ENCODE assay signal across 7 mouse cellular contexts in genomic region chr5:107438353-107438752, GRCm38 (mm10). TPM values are rescaled to one million over a fixed set of nuclear protein-coding genes. Genes with fewer than 3 reads are reported as not detected.
DNase-seq lines count a peak whose midpoint lies in the region; ATAC-seq and TF ChIP-seq lines count a peak whose summit lies in the region.

No protein-coding gene starts in this region.

- no peaks in the 10 kb centered on the region for H3K27me3 ChIP-seq in spleen, adult 2 months (ENCODE audit: control insufficient read depth, insufficient read depth, low read length)
- H3K27me3 ChIP-seq in forebrain, embryonic 10.5 days (ENCODE audit: poor library complexity, severe bottlenecking): no peaks in the 10 kb centered on the region
- H3K27me3 ChIP-seq in limb, embryonic 15.5 days: no peaks in the 10 kb centered on the region
- no peaks in the 10 kb centered on the region for H3K27me3 ChIP-seq in stomach, embryonic 14.5 days (ENCODE audit: control insufficient read depth, insufficient read depth, low read length)

- peak overlapping the region; percentile 71 for H3K4me2 ChIP-seq in limb, embryonic 15.5 days
- H3K4me2 ChIP-seq in stomach, embryonic 14.5 days (replicated peaks; ENCODE audit: low read depth, low read length): peak overlapping the region; percentile 67

- ATAC-seq in limb, embryonic 15.5 days (ENCODE audit: insufficient number of reproducible peaks, low FRiP score, low TSS enrichment, low read depth): no peak
- ATAC-seq in stomach, embryonic 14.5 days (ENCODE audit: insufficient number of reproducible peaks, insufficient read depth, low FRiP score, low read depth): no peak

- 23% methylated on average over 7 of the region's 7 CpGs for WGBS in spleen, adult 2 months
- WGBS in forebrain, embryonic 10.5 days: 24% methylated on average over 7 of the region's 7 CpGs
- 15% methylated on average over 7 of the region's 7 CpGs for WGBS in limb, embryonic 15.5 days
- WGBS in stomach, embryonic 14.5 days: 18% methylated on average over 7 of the region's 7 CpGs

- H3K9ac ChIP-seq in limb, embryonic 15.5 days: peak overlapping the region; percentile 93
- H3K9ac ChIP-seq in stomach, embryonic 14.5 days (replicated peaks; ENCODE audit: low read depth, low read length): peak overlapping the region; percentile 89

- DNase-seq in spleen, adult 2 months (ENCODE audit: low read depth in 1 of 2, low spot score in 2 of 2): no peak
- no peak for DNase-seq in spleen, adult 18-20 months
- DNase-seq in forebrain, embryonic 10.5 days (ENCODE audit: extremely low spot score, low spot score): no peak
- DNase-seq in urinary bladder, adult 2 months (ENCODE audit: low spot score): no peak
- no peak for DNase-seq in embryo, embryonic 10.5 days (ENCODE audit: low spot score)

- peak overlapping the region; percentile 78 for H3K4me3 ChIP-seq in spleen, adult 2 months (ENCODE audit: extremely low read depth, insufficient read depth, insufficient read length)
- H3K4me3 ChIP-seq in forebrain, embryonic 10.5 days: peak overlapping the region; percentile 89
- H3K4me3 ChIP-seq in limb, embryonic 15.5 days: peak overlapping the region; percentile 97
- H3K4me3 ChIP-seq in stomach, embryonic 14.5 days (ENCODE audit: low read depth, low read length): peak overlapping the region; percentile 82

- peak overlapping the region; percentile 87 for H3K27ac ChIP-seq in spleen, adult 2 months (ENCODE audit: insufficient read depth, low read length)
- peak overlapping the region; percentile 98 for H3K27ac ChIP-seq in forebrain, embryonic 10.5 days
- peak overlapping the region; percentile 93 for H3K27ac ChIP-seq in limb, embryonic 15.5 days
- H3K27ac ChIP-seq in stomach, embryonic 14.5 days (ENCODE audit: low read length): peak overlapping the region; percentile 82; the same call in 1 of the 2 replicates

- H3K4me1 ChIP-seq in spleen, adult 2 months (ENCODE audit: control insufficient read depth, insufficient read depth, insufficient read length): no peaks in the 10 kb centered on the region; the same call in 1 of the 2 replicates
- peaks cover 16% of the 10 kb centered on the region for H3K4me1 ChIP-seq in forebrain, embryonic 10.5 days
- H3K4me1 ChIP-seq in limb, embryonic 15.5 days: peaks cover 6% of the 10 kb centered on the region; the same call in 1 of the 2 replicates
- no peaks in the 10 kb centered on the region; the same call in 1 of the 2 replicates for H3K4me1 ChIP-seq in stomach, embryonic 14.5 days (ENCODE audit: control insufficient read depth, insufficient read depth, low read length)

- no peaks in the 10 kb centered on the region for H3K9me3 ChIP-seq in forebrain, embryonic 10.5 days
- H3K9me3 ChIP-seq in limb, embryonic 15.5 days: no peaks in the 10 kb centered on the region
- no peaks in the 10 kb centered on the region for H3K9me3 ChIP-seq in stomach, embryonic 14.5 days (ENCODE audit: control insufficient read depth, low read depth, low read length)

- TF ChIP-seq POLR2A in spleen, adult 2 months (IDR thresholded peaks at IDR 0.05; ENCODE audit: low read depth, low read length): no peak

- no peaks in the 10 kb centered on the region for H3K36me3 ChIP-seq in spleen, adult 2 months (ENCODE audit: control insufficient read depth, insufficient read depth, low read length)
- no peaks in the 10 kb centered on the region for H3K36me3 ChIP-seq in forebrain, embryonic 10.5 days (replicated peaks)
- H3K36me3 ChIP-seq in limb, embryonic 15.5 days: no peaks in the 10 kb centered on the region
- H3K36me3 ChIP-seq in stomach, embryonic 14.5 days (ENCODE audit: control insufficient read depth, insufficient read depth, low read length): no peaks in the 10 kb centered on the region

- TF ChIP-seq CTCF in spleen, adult 2 months (IDR thresholded peaks at IDR 0.05; ENCODE audit: extremely low read depth, insufficient read depth, insufficient read length, insufficient replicate concordance): no peak

RNA-seq across cellular contexts. Expression of gene Btbd8, which starts 0.6 kb away (rescaled TPM):
- polyA plus RNA-seq in spleen, adult 2 months (2012; rRNA removed): 0.70 and 0.74 TPM in 2 replicates
- 4.0 and 4.2 TPM in 2 replicates for polyA plus RNA-seq in forebrain, embryonic 10.5 days (2016; fragmentation: Nextera tagmentation; extraction: Ambion mirVana)
- 3.4 and 4.2 TPM in 2 replicates for polyA plus RNA-seq in limb, embryonic 15.5 days (2015; fragmentation: Nextera tagmentation; extraction: Ambion mirVana)
- 7.1 and 8.1 TPM in 2 replicates for polyA plus RNA-seq in stomach, embryonic 14.5 days (2014; fragmentation: Nextera tagmentation; extraction: Ambion mirVana)
- 3.5 and 3.7 TPM in 2 replicates for polyA plus RNA-seq in urinary bladder, adult 2 months (2012; rRNA removed)

RNA-seq across cellular contexts. Expression of gene Lpcat2b, which starts 7.0 kb away (rescaled TPM):
- polyA plus RNA-seq in spleen, adult 2 months (2012; rRNA removed): not detected in 2 replicates
- polyA plus RNA-seq in forebrain, embryonic 10.5 days (2016; fragmentation: Nextera tagmentation; extraction: Ambion mirVana): not detected in 2 replicates
- polyA plus RNA-seq in limb, embryonic 15.5 days (2015; fragmentation: Nextera tagmentation; extraction: Ambion mirVana): not detected in 2 replicates
- not detected in 2 replicates for polyA plus RNA-seq in stomach, embryonic 14.5 days (2014; fragmentation: Nextera tagmentation; extraction: Ambion mirVana)
- polyA plus RNA-seq in urinary bladder, adult 2 months (2012; rRNA removed): not detected in 2 replicates

RNA-seq across cellular contexts. Expression of gene Ephx4, which starts 35.8 kb away (rescaled TPM):
- 0.12 and 0.26 TPM in 2 replicates for polyA plus RNA-seq in spleen, adult 2 months (2012; rRNA removed)
- polyA plus RNA-seq in forebrain, embryonic 10.5 days (2016; fragmentation: Nextera tagmentation; extraction: Ambion mirVana): 0.68 and 0.75 TPM in 2 replicates
- 2.1 TPM in 2 replicates for polyA plus RNA-seq in limb, embryonic 15.5 days (2015; fragmentation: Nextera tagmentation; extraction: Ambion mirVana)
- 1.4 and 1.9 TPM in 2 replicates for polyA plus RNA-seq in stomach, embryonic 14.5 days (2014; fragmentation: Nextera tagmentation; extraction: Ambion mirVana)
- 0.40 and 0.70 TPM in 2 replicates for polyA plus RNA-seq in urinary bladder, adult 2 months (2012; rRNA removed)
